Mouse (Mus musculus): ENCODE data around the gene Ren1.

DNA sequence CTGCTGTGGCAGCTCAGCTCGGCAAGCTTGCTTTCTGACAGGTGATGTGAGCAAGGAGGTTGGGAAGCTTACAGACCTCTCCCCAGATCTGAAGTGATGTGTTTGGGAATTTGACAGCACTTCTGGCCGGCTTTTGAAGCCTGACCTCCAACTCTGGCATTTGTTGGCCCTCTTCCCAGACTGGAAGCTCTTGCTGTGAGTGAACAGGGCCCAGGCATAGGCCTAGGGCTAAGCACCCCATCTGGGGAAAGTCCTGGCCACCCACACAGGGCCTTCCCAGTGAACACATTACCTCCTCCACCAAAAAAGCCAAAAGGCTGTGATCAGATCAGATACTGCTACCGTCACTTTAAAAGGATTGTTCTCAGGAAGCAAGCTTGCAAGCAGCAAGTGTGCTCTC lies 47.8 kb upstream of the Ren1 start:
- TF ChIP-seq POLR2A (IDR thresholded peaks at IDR 0.05; ENCODE audit: insufficient read depth, low read length): no peak
- no peak for TF ChIP-seq EP300 (IDR thresholded peaks at IDR 0.05; ENCODE audit: insufficient read depth, low read depth, low read length)

Measured in ES-Bruce4 (cell line).